Mouse (Mus musculus) adipose tissue, adult 10 weeks (tissue): ENCODE measurements around the gene Gbp4. TPM values are rescaled to one million over a fixed set of nuclear protein-coding genes. Genes with fewer than 3 reads are reported as not detected.

Source experiments
- polyA plus RNA-seq: library from polyadenylated mRNA; stranded (reverse); fragments of 350-450 nt; fragmentation: Illumina TruSeq; extraction: RNeasy Lipid Tissue Mini Kit (QIAGEN cat#74804); gene quantifications from one replicate; pipeline ENCODE4 v1.2.3, GENCODE M21; 2014; ENCODE audit warnings: low read depth, low replicate concordance

Gene Gbp4
- 14.3 TPM for polyA plus RNA-seq

GRCm38 (mm10) chr5:105139409-105140088, at the start of gene Gbp4, which contains the start of the genes Gbp9 and Gbp8:
Gene Gbp4 (minus strand): TSS chr5:105139586.
Gene Gbp9 (minus strand): TSS chr5:105139539.
Gene Gbp8 (minus strand): TSS chr5:105139540.

Other genes with a start within 250 kb of the Gbp4 start
- gene Abcg3, start 156.9 kb downstream of the Gbp4 start, polyA plus RNA-seq: 1.4 TPM
- 13.0 TPM for gene Gbp9, start within 50 bp of the Gbp4 start, polyA plus RNA-seq
- gene Gbp8, start within 50 bp of the Gbp4 start, polyA plus RNA-seq: 2.9 TPM
- 2.8 TPM for gene Gbp10, start 99.9 kb upstream of the Gbp4 start, polyA plus RNA-seq
- gene Gm43302, start 154.1 kb upstream of the Gbp4 start, polyA plus RNA-seq: 0.50 TPM
- 13.2 TPM for gene Gbp6, start 154.1 kb upstream of the Gbp4 start, polyA plus RNA-seq